Mouse (Mus musculus): ENCODE data around the gene Bend3.
"Not testable (repeated sequence)": the region's sequence is repeated elsewhere in the genome, so short reads cannot be mapped to it uniquely, and the experiment has no call there.

Bend3 gene

DNA sequence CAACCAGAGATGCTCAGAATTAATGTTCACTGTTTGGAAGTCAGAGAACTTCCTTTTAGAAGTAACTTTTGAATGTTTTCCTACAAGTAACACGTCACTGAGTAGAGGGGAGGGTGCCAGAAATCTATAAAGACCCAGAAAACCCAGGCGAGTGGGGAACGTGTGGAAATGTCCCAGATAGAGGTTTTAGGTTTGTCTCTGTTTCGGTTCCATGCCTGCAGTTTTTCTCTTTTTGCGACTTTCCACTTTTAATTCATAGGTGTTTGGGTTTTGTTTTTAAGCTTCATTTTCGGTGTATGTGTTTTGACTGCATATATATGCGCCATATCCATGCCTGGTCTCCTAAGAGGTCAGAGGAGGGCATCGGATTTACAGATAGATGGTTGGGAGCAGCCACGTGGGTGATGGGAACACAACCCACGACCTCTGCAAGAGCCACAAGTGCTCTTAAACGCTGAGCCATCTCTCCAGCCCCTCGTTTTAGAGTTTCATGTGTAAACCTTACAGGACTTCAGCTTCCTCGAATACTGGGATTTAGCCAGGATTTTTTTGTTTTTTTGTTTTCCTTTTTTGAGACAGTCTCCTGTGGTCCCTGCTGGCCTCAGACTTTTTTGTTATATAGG is 1.7 kb downstream of the Bend3 start:
- DNase-seq (ENCODE audit: low spot score in 2 of 2), result no peak

- no peak for DNase-seq (ENCODE audit: low spot score in 2 of 2)
These were observed 2.5 kb downstream of the Bend3 start for GRCm38 (mm10) chr10:43481179-43481578.

- DNase-seq (ENCODE audit: low spot score in 2 of 2), result no peak
These were observed 3.4 kb downstream of the Bend3 start for GRCm38 (mm10) chr10:43482021-43482420.

DNA sequence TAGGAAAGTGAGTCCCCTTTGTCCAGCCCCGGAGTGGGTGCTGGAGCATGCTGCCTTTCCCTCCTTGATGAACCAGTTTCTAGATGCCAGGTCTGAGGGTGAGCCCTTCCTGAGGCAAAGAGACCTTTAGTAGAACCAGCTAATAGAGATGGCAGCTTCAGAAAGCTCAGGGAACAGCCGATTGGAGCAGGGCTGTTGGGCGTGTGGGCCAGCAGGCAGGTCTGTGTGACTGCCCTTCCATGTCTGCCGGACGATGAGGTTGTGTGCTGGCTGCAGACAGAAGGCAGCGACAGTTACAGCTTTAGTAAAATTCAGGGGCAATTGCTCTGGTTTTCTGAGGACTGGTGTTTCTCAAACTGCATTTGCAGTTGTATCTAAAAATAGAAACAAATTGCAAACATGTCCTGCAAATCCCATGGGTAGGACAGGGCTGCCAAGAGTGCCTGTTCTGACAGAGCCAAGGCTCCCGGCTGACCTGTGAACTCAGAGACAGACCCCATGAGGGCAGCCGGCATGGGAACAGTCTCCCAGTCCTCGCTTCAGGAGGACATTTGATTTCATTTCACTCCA is 4.9 kb downstream of the Bend3 start:
- DNase-seq (ENCODE audit: low spot score in 2 of 2), result no peak

GRCm38 (mm10) chr10:43485751-43486268 is 7.2 kb downstream of the Bend3 start:
- no peak for DNase-seq (ENCODE audit: low spot score in 2 of 2)

- DNase-seq (ENCODE audit: low spot score in 2 of 2), result no peak
These were observed 8.9 kb downstream of the Bend3 start for GRCm38 (mm10) chr10:43487441-43488010.

DNA sequence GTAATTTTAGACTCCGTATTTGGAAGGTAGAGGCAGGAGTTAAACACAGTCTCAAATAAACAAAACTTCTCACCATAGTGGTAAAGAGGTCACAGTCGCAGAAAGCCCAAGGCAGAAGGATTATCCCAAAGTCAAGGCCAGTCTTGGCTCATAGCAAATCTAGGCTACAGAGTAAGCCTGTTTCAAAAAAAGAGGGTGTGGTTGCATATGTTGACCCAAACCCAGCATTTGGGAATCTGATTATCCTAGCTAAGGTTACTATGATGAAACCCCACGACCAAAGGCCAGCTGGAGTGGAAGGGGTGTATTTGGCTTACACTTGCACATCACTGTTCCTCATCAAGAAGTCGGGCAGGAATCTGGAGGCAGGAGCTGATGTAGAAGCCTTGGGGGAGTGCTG is 9.6 kb downstream of the Bend3 start:
- no peak for DNase-seq (ENCODE audit: low spot score in 2 of 2)

- no peak for DNase-seq (ENCODE audit: low spot score in 2 of 2)
These were observed 10.5 kb downstream of the Bend3 start for GRCm38 (mm10) chr10:43489139-43489538.

DNA sequence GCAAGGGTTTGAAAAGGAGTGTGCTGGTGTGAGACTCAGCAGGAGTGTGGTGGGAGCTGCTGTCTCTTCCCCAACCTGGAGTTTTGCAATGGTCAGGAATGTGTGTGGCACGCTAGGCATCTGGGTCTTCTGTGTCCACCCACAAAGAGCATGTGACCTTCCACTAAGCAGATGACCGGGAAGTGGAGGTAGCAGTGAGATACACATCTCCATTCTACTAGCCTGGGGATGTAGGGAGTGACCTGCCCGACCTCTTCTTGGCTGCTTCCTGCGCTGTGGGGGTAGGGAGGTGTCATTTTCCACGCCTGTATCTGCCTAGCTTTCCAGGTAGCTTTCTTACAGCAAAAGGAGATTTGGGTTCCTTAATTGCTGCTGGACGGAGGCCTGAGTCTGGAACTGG is 10.9 kb downstream of the Bend3 start:
- no peak for DNase-seq (ENCODE audit: low spot score in 2 of 2)

DNA sequence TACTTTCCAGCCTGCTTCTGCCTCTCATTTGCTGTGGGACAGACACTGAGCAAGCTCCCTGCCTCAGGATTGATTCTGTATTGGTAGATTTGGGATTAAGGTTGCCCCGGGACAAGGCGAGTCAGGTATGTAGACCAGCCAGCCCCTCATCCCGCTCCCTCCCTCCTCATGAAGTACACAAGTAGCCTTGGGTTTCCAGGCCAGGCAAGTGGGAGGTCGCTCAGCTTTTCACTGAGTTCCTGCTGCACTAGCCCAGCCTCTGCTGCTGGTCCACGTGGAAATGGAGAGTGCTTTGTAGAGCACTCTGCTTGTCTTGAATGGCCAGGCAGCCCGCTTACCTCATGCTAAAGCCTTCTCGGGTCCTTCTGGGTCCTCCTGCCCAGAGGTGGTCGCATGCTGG is 11.4 kb downstream of the Bend3 start:
- DNase-seq (ENCODE audit: low spot score in 2 of 2), result no peak

DNA sequence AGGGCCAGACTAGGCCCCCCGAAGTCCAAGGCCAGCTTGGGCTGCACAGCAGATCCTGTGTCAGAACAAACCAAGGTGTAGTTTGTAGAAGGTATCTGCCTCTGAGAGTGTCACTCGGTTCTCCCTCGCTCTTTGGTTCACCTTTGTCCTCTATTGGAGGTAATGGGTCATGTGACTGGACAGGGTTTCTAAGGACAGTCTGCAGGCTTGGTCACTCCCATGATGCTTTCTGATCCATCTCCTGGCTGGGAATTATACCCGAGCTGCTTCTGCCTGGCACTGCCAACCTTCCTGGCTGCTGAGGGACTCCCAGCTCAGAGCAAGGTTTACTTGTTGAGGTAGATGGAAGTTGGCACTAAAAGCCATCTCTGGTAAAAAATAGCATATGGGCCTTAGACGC is 12.2 kb downstream of the Bend3 start:
- no peak for DNase-seq (ENCODE audit: low spot score in 2 of 2)

DNA sequence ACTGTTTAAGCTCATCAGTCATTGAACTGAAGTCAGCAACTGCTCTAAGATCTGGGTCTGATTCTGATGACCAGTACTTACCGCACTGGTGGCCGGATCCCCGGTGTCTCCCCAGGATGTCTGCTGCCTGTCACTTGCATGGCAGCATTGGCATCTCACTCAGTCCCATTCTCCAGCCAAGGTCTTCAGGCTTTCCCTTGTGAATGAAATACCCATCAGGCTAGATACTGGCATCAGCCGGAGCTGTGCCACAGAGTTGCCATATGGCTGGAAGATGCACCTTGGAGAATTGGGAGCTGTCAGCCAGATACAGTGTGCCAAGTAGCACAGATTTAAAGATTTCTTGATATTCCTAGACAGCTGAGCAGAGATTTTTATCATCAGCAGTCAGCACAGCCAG is 24.0 kb downstream of the Bend3 start:
- no peak for DNase-seq (ENCODE audit: low spot score in 2 of 2)

DNA sequence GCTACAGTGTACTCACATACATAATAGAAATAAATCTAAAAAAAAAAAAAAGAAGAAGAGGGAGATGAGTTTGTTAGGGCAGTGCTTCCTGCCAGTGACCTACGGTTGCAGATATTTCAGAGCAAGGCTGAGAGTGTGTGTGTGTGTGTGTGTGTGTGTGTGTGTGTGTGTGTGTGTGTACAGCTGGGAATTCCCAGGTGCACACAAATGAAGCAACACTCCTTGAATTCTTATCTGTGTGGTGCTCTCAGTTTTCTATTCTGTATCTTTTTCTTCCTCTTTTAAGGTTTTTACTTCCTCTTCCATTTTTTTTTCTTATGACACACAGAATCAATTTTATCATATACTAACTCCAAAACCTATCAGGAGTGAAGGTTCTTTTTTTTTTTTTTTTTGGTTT is 25.7 kb downstream of the Bend3 start:
- no peak for DNase-seq (ENCODE audit: low spot score in 2 of 2)

GRCm38 (mm10) chr10:43507051-43507450 is 28.4 kb downstream of the Bend3 start:
- DNase-seq (ENCODE audit: low spot score in 2 of 2), result no peak

GRCm38 (mm10) chr10:43509228-43509627 is 30.6 kb downstream of the Bend3 start:
- DNase-seq (ENCODE audit: low spot score in 2 of 2), result no peak

- DNase-seq (ENCODE audit: low spot score in 2 of 2), result no peak
These were observed 34.3 kb downstream of the Bend3 start for GRCm38 (mm10) chr10:43512976-43513375.

GRCm38 (mm10) chr10:43516992-43517660 is 38.5 kb downstream of the Bend3 start:
- no peak for DNase-seq (ENCODE audit: low spot score in 2 of 2)

GRCm38 (mm10) chr10:43517836-43518235 is 39.2 kb downstream of the Bend3 start:
- DNase-seq (ENCODE audit: low spot score in 2 of 2), result no peak

DNA sequence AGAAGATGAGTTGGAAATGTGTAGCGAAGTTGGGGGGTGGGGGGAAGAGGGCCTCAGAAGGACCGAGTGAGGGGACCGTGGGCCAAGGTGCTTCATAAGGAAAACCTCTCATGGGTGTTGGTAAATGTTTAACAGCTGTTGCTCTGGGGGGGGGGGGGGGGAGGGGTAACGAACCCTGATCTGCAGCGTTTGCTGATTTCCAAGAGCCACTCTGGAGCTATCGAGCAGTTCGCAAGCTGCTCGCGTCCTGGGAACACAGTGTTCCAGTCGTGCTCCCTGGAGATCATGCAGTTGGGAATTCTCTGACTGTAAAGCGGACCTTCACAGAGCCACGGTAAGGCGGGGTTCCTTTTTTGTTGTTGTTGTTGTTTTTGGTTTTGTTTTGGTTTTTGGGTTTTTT is 39.7 kb downstream of the Bend3 start:
- no peak for DNase-seq (ENCODE audit: low spot score in 2 of 2)

GRCm38 (mm10) chr10:43519977-43520376 is 41.3 kb downstream of the Bend3 start:
- no peak for DNase-seq (ENCODE audit: low spot score in 2 of 2)

DNA sequence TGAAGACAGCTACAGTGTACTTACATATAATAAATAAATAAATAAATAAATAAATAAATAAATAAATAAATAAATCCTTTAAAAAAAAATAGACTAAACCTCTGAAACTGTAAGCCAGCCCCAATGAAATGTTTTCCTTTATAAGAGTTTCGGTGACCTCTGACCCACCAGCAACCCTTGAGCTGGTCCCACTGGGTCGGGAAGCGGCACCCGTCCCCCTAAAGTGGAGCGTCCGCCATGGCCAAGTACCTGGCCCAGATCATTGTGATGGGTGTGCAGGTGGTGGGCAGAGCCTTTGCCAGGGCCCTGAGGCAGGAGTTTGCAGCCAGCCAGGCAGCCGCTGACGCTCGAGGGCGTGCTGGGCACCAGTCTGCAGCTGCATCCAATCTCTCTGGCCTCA is 45.3 kb downstream of the Bend3 start, which contains the start of gene Gm9803:
TSS of gene Gm9803 (plus strand) at position 154 of the 400 bp plus-strand sequence.
- DNase-seq (ENCODE audit: low spot score in 2 of 2), result not testable (repeated sequence)
